Mouse (Mus musculus) left cerebral cortex, adult 2 months (tissue): Measurements from ENCODE around the gene Gm29609. TPM values are rescaled to one million over a fixed set of nuclear protein-coding genes. Genes with fewer than 3 reads are reported as not detected.

ENCODE experiments used
- DNase-seq, 2 experiments: peaks; one replicate each; pipeline ENCODE4 v3.0.0; 2021 to 2022; ENCODE audit warnings: low spot score in 2 of 2, mixed read lengths in 1 of 2; ENCODE audit errors: extremely low spot score in 1 of 2
- H3K27ac ChIP-seq: fragments of 200-600 bp; 2 replicates; pipeline ENCODE4 v1.8.1; 2022
- H3K4me3 ChIP-seq: fragments of 200-600 bp; 2 replicates; pipeline ENCODE4 v1.8.1; 2022
- CTCF ChIP-seq: fragments of 200-600 bp; IDR thresholded peaks from 2 replicates; pipeline ENCODE4 v1.8.1; 2022; ENCODE audit warnings: antibody characterized with exemption, mild to moderate bottlenecking, moderate library complexity
- intact Hi-C: fragments of 180-260 bp; cut with DNase I; formaldehyde crosslinking; loops from one replicate; pipeline ENCODE4 v1.15.1; 2025
- total RNA-seq, 2 experiments: library from RNA; stranded (reverse); gene quantifications; 2 replicates each; pipeline ENCODE4 v1.2.3; 2021

Gm29609 gene
- total RNA-seq, 2 experiments from 2014 or later: 3.0 to 3.2 TPM

- no peak for DNase-seq
- Histone ChIP-seq H3K4me3 (no peak overlapping the region), H3K27ac (no peak overlapping the region)
- no peak for TF ChIP-seq CTCF
- intact Hi-C loops: no loop called here
Observed at GRCm38 (mm10) chr5:31195671-31196070, 16.0 kb upstream of the Gm29609 start.

- intact Hi-C loops: no loop called here
- DNase-seq: no peak
- H3K4me3 ChIP-seq: no peak overlapping the region
- no peak for TF ChIP-seq CTCF
- H3K27ac ChIP-seq: no peak overlapping the region
Observed at GRCm38 (mm10) chr5:31194486-31195485, 15.1 kb upstream of the Gm29609 start.

- TF ChIP-seq CTCF: no peak
- Histone ChIP-seq H3K4me3 (peak overlapping the region; percentile 97), H3K27ac (peak overlapping the region; percentile 85)
- intact Hi-C loops: loop anchor here (1.0 kb wide), 2 partner anchors 8 to 13 kb away; partner anchors contain the start of gene Gtf3c2
- DNase-seq: no peak
Observed at GRCm38 (mm10) chr5:31193631-31194281, 14.0 kb upstream of the Gm29609 start.

- intact Hi-C loops: loop anchor here (1.0 kb wide), 2 partner anchors 8 to 13 kb away; partner anchors contain the start of gene Gtf3c2
- peak; percentile 100 for DNase-seq
- peak; percentile 47 for TF ChIP-seq CTCF
Observed at GRCm38 (mm10) chr5:31192939-31193630, 13.4 kb upstream of the Gm29609 start, which contains the start of the genes Snx17 and Eif2b4. Snx17 (plus strand) TSS chr5:31193227. Eif2b4 (minus strand) TSS chr5:31193430.

GRCm38 (mm10) chr5:31192045-31192938 is 12.6 kb upstream of the Gm29609 start:
- DNase-seq: no peak
- intact Hi-C loops: no loop called here
- no peak for TF ChIP-seq CTCF
- Histone ChIP-seq H3K4me3 (peak overlapping the region; percentile 97), H3K27ac (peak overlapping the region; percentile 92)

More at GRCm38 (mm10) chr5:31192939-31193630, 13.4 kb upstream of the Gm29609 start, which contains the start of the genes Snx17 and Eif2b4:
- H3K4me3 ChIP-seq: peak within 1 kb of the TSS; percentile 97
- H3K27ac ChIP-seq: peak within 1 kb of the TSS; percentile 92

- no peak overlapping the region for H3K4me3 ChIP-seq
- TF ChIP-seq CTCF: no peak
- no peak overlapping the region for H3K27ac ChIP-seq
- intact Hi-C loops: no loop called here
- no peak for DNase-seq
Observed at GRCm38 (mm10) chr5:31190201-31190600, 10.5 kb upstream of the Gm29609 start.

- peak; percentile 34 for TF ChIP-seq CTCF
- Histone ChIP-seq H3K4me3 (no peak overlapping the region), H3K27ac (no peak overlapping the region)
- no peak for DNase-seq
- intact Hi-C loops: no loop called here
Observed at GRCm38 (mm10) chr5:31188223-31188840, 8.6 kb upstream of the Gm29609 start.

- intact Hi-C loops: no loop called here
- Histone ChIP-seq H3K27ac (no peak overlapping the region), H3K4me3 (no peak overlapping the region)
- TF ChIP-seq CTCF: no peak
- DNase-seq: no peak
Observed at GRCm38 (mm10) chr5:31183678-31184077, 4.0 kb upstream of the Gm29609 start.

- intact Hi-C loops: no loop called here
- TF ChIP-seq CTCF: no peak
Observed at GRCm38 (mm10) chr5:31181183-31181770, 1.6 kb upstream of the Gm29609 start.

GRCm38 (mm10) chr5:31179301-31179765 is 378 bp downstream of the Gm29609 start:
- intact Hi-C loops: loop anchor here (1.0 kb wide), 1 partner anchor 25 kb away; the partner anchor contains the start of gene Mpv17
- Histone ChIP-seq H3K27ac (peak overlapping the region; percentile 96), H3K4me3 (peak overlapping the region; percentile 91)
- DNase-seq: peak in 1 of 2 experiments; percentile 26
- no peak; the same call in 1 of the 2 replicates for TF ChIP-seq CTCF

More at GRCm38 (mm10) chr5:31181183-31181770, 1.6 kb upstream of the Gm29609 start:
- no peak overlapping the region for H3K4me3 ChIP-seq
- H3K27ac ChIP-seq: no peak overlapping the region
- DNase-seq: no peak
